Mouse (Mus musculus): ENCODE measurements at regions not wholly inside any gene's neighbourhood (a gene's known extent, or its start where the extent isn't known, plus 50 kb on each side); places are given as distances from the start of the nearest gene placed in this dataset.
A peak's percentile ranks its signal among the peaks of the same experiment; 100 is the strongest.

- peak; percentile 52 for DNase-seq
Measured at GRCm38 (mm10) chrX:68313486-68313885, 364.9 kb upstream of the Fmr1 start.

Measured in cerebellum, adult 11 months (tissue).